Mouse (Mus musculus) spleen, postnatal 14 days (tissue): ENCODE measurements around the gene Atp6v1c2.

Experiments
- DNase-seq, 2 experiments: peaks; one replicate each; pipeline ENCODE4 v3.0.0; 2021 to 2022; ENCODE audit warnings: low spot score in 2 of 2

Atp6v1c2 gene

DNA sequence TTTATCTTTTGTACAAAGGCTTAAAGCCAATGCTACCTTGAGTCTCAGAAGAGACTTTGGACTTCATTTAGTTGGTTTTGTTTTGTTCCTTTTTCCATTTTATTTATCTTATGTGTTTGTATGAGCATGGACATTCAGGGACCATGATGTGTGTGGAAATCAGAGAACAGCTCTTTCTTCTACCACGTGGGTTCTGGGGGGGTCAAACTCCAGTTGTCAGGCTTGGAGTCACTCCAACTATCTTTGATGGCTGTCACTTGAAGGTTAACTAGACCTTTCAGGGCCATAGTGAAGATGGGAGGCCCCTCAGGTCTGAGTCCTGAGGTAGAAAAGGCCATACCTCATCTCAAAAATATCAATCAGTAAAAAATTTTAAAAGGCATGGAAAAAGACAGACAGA is 4.3 kb upstream of the Atp6v1c2 start:
- no peak for DNase-seq

DNA sequence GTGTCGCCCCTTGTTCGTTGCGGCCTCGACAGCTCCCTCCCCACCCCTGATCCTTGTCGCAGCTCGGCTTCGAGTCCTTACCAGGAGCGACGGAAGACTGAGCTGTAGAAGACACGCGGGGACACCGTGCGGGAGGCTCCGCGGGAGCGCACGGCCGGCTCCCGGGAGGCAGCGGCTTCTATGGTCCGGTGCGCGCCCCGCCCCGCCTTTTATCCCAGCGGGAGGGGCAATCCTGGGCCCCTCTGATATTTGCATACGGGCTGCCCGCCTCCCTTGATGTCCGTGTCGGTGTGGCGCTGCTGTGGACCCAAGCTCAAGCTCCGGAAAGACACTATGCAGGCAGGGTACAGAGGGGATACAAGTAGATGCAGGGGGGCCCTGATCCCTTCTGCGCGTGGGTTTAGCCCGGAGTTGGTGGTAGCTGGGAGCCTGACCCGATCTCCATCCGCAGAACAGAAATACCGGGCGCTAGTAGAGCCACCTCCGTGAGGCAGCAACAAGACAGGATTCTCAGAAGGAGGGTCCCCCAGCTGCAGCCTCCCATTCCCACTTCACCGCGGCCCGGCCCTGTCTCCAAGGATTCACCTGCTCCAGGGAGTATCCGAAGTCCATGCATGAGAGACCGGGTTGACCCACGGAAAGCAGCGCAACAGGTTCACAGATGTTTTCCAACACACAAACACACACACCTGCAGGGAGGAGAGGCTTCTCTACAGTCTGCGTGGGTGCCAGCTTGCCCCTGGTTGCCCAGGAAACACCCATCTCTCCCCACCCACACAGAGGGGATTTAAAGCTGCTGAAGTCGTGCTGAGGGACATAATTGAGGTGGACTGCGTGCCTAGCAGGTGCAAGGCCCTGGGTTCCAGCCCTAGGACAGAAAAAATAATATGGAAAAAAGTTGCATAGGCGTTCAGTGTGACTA is 4.3 kb downstream of the Atp6v1c2 start:
- DNase-seq: no peak

DNA sequence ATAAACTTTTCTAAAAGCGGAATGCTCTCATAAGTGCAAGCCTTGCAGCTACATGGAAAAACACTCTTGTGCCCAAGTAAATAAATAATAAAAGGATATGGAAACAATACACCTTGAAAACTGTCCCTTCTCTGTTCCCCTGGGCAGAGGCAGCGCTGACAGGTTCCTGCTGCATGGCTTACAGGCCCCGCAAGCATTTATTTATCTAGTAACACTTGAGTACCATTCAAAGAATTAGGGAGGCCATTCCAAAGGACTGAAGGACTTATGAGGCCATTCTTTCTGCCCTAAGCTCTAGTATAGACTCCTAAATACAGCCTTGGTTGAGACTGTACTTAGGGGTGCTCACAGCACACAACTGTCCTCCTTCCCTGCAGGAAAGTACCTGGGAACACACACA is 10.7 kb downstream of the Atp6v1c2 start:
- DNase-seq: no peak

DNA sequence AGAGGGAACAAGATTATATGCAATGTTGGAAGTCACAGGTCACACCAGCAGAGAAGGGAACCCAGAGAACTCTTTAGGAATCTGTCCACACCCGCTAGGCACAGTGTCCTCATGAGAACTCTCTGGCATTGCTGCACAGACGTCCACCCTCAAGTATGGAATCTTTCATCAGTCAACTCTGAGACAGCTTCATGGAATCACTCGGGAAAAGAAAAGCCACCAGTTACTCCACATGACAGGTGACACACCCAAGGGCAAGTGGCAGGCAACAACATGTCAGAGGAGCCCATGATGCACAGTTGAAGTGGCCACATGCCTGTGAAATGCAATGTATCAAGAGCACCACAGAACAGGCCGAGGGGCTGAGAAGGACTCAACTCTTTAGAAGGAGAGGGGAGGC is 11.2 kb downstream of the Atp6v1c2 start:
- no peak for DNase-seq

DNA sequence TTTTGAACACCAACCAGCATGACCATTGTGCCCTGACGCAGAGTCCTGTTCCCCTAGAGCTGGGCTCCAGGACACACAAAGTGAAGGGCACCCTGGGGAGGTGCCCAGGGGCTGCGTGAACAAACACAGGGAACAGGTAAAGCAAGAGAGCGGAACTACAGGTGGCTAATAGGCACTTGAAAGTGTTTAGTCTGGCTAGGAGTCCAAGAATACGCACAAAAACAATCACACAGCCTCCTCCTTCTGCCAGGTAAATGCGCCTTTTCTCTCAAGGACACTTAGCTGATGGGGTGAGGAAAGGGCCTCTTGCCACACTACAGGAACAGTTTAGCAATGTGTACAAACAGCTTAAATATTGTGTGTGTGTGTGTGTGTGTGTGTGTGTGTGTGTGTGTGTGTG is 13.1 kb downstream of the Atp6v1c2 start:
- DNase-seq: no peak

DNA sequence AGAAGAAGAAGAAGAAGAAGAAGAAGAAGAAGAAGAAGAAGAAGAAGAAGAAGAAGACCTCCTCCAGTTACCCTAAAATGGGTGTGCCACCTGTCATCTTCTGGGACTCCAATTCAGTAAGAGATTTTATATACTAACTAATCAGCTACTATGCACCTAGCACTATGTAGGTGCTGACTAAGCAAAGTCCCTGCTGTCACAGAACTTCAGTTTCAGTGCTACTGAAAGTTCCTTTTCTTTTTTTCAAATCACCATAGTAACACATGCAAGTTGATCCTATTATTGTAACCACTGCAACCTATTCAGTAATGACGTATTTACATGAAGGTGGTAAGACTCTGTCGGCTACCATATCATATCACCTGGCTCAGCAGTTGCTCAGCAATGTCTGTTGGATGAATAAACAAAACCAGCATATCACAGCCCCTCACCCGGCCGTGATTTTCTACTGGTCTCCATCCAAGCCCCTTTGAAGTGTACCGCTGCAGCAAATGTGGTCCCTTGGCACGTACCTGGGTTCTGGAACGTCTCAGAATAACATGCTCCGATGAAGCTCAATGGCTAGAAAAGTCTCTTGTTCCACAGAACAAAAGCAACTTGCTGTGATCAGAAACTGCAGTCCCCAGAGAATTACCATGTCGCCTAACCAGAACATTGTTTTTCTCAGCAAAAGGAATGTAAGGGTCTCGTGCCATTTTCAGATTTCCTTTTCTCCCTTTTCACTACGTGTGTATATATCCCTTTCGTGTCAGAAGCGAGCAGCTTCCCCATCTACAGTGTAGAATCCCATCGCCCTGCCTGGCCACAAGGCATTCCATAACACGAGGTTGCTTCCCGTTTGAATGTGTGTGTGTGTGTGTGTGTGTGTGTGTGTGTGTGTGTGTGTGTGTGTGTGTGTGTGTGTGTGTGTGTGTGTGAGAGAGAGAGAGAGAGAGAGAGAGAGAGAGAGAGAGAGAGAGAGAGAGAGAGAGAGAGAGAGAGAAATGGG is 18.0 kb downstream of the Atp6v1c2 start:
- DNase-seq: no peak

DNA sequence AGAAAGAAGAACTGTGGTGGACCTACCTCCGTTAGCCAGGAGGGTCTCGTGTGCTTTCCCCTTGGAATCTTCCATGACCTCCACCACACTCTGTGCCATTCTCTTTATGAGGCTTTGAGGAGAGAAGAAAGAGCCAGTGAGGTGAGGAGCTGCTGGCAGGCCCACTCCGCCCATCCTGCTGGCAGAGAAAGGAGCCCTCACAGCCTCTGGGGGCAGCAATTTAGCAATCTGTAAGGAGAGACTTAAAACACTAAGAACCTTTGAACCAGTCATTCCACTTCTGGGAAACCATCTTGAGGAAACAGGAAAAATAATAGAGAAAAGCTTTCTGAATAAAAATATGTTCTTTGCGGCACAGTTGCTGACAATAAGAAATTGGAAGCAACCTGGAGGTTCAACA is 20.9 kb downstream of the Atp6v1c2 start:
- no peak for DNase-seq

DNA sequence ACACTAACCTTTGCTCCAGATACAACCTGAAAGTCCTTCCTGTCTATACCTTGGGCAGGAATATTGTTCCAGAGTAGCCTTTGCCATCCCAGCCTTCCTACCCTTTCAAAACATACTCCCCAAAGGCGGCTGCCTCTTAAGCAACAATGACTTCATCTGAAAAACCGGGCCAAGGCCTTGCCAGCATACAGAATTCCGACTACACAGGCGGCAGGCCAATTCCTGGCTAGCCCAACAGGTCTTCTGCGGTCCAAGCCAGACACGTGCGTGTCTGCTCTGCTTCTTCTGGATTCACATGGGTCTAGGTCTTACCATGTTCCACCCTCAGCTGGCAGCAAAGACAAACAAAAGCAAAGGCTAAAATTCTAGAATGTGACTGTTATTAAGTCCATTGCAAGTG is 23.7 kb downstream of the Atp6v1c2 start:
- DNase-seq: no peak

DNA sequence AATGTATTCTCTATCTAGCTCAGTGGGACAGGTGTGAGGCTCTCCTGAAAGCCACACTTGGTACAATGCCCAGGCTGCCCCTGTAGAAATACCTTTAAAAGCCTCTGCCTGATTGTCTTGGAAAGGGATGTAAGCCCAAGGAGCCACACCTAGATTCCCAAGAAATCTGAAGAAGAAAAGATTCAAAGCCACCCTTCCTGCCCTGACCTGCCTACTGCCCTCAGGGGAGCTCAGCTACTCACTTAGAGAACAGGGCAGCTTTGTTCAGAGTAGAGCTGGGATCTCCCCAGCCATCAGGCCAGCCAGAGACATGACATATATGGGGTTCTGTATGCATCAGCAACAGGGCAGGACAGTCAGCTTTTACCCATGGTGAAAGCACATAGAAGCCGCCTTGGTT is 29.3 kb downstream of the Atp6v1c2 start:
- no peak for DNase-seq

DNA sequence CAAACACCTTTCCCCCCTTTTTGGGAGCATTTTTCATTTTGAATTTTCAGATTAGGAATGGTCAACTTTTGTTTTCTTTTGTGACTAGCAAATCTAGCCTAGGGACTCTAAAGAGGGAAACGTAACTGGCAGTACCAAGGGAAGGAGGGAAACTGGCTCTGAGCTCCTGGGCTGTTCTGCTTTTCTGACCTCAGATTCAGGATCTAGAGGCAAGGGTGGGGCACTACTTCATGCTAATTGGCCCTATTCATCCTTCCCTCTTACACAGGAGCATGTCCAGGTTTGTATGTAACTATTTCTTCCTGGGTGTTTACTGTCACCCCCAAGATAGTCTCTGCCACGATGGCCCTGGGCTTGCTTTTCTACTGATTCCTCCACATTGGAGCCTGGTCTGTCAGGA is 32.3 kb downstream of the Atp6v1c2 start:
- DNase-seq: no peak

DNA sequence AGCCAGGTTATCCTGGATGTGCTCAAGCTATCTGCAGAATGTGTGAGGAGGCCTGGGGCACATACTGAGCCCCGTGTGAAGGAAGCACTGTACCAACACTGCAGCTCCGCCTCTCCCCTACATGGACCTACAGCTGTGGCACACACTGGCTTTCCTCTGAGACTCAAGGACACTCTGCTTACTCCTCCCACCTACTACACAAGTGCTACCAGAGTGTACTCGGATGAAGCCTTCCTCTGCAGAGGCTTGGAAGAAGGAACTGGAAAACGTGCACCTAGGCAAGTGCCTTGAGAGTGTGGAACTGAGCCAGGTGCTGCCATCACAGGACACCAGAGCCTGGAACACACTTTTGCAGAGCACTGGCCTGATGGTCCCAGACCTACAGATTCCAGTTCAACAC is 38.6 kb downstream of the Atp6v1c2 start:
- DNase-seq: no peak

DNA sequence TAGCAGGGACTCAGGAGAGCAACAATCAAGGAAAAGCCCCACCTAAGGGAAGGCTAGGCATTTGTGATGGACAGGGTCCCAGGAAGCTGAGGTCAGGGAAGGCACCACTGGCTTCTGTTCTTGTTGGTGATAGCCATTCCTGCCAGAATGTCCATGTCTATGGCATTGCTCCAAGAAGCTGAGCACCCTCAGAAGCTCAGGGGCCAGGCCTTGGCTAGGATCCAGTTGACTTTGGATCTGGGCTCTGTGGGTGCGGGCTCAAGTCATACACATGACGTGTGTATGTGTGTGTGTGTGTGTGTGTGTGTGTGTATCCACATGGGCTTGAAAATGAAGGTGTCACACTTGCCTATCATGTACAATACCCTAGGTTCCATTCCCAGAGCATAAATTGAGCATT is 39.2 kb downstream of the Atp6v1c2 start:
- DNase-seq: no peak

DNA sequence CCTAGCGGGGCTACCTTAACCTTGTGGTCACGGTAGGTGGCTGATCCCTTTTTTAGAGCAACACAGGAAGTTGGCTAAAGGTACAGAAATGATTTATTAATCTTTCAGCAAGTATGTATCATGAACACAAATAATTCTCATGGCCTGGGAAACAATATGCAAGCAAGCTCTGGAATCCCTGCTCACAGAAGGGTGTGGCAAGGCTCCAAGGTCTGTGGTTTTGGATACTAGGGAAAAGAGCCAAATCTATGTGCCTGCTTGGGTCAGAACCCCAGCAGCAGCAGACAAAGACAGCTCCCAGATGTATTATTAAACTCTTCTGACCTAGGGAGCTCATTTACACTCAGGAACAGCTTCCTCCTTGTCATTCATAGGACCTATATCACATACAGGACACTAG is 40.1 kb downstream of the Atp6v1c2 start:
- no peak for DNase-seq

DNA sequence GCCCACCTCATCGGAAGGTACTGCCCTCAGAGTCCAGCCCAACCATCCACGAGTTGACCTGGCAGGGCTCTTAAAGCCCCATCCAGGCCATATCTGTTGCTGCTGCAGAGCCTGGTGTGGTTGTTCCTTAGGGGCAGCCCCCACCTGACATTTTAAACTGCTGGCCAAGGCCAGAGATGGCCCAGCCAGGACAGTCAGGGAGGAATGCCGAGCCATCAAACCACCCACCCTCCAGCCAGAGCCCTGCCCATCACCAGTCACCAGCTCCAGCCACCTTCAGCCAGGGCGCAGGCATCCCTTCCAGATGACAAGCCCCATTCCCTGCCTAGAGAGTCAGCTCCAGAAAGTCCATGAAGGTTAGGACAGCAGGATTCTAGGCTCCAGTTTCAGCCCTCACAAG is 40.7 kb downstream of the Atp6v1c2 start:
- DNase-seq: no peak

DNA sequence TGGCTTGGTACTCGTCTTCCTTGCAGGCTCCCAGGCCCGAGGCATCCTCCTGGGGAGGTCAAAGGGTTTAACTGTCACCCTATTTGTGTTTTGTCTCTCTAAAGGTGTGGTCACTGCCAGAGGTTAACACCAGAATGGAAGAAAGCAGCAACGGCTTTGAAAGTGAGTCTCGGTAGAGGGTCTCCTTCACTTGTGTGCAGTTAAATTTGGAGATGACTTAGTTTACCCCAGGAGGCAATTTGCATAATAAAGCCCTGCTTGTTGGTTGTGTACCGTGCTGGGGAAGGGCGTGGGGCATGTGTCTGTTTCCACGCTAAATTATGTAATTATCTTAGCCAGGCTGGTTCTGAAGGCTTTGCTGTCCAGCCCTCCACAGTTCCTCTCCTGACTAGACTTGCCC is 55.3 kb downstream of the Atp6v1c2 start:
- DNase-seq: no peak

DNA sequence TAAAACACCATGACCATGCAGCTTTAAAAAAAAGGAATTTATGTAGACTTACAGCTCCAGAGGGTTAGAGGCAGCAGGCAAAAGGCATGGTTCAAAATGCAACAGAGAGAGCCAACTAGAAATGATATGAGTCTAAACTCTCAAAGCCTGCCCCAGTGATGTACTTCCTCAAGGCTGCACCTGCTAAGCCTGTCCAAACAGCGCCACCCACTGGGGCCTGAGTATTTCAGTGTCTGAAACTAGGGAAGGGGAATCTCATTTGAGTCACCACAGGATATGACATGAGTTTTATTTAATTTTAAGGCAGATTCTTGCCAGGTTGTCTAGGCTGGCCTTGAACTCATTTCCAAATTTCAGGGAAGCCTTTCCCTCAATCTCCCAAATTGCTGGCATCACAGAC is 57.9 kb downstream of the Atp6v1c2 start:
- DNase-seq: peak; percentile 25 to 43

DNA sequence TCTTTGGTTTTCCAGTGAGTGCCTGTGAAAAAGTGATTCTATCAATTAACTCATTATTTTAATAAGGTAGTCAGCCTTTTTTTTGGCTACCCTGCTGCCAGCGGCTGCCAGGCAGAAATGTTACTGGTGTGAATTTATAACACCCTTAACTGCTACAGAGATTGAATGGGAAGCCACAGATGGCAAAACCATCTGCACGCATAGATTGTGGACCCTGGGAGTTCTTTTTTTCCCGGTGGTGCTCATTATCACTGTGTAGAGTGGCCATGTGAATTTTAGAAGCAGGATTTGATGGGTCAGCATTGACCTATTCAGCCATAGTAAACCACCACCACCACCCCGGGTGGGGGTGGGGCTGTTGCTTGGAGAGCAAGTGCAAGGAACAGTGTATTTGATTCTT is 61.8 kb downstream of the Atp6v1c2 start:
- no peak for DNase-seq

DNA sequence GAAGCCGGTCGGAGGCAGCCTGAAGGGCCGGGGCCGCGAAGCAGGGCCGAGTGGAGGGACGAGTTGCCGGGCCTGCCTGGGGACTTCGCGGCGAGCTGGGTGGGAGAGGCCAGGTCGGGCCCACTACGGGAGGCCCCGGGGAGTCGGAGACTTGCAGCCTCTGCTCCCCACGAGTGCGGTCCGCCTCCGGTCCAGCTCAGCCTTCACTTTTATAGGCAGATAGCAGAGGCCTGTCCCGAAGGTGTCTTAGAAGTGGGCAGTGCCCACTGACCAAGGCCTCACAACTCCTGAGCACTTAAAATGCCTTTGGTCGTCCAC is 62.5 kb downstream of the Atp6v1c2 start:
- no peak for DNase-seq

DNA sequence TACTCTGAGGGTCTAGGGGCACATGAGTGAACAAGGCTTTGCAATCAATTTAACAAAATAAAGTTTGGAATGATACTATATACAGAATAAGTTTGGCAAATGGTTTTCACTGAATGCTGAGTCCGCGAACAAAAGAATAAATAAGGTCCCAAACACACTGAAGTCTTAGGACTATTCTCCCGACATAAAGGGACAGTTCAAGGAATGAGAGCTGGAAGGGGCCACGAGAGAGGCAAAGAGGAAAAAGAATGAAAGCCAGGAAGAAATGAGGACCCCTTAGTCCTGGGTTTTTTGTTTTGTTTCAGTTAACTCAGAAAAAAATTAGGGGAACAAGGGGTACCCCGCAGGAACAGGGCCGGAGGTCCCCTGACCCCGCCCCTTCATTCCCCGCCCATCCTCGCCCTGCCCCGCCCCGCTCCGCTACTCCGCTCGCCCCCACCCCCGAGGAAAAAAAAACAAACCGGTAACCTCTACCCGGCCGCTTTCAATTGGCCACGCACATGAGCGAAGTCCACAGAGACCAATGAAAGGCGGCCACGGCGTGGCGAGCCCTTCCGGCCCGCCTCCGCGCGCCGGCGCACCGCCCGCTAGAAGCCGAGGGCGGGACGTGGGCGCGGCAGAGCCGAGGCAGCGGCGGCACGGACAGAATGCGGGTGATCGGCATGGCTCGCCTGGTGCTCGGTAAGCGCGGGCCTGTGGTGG is 63.0 kb downstream of the Atp6v1c2 start, which contains the start of gene Pdia6:
Gene Pdia6, plus strand, starts transcription at position 575 of the 702 bp plus-strand sequence.
- peak; percentile 83 to 88 for DNase-seq

DNA sequence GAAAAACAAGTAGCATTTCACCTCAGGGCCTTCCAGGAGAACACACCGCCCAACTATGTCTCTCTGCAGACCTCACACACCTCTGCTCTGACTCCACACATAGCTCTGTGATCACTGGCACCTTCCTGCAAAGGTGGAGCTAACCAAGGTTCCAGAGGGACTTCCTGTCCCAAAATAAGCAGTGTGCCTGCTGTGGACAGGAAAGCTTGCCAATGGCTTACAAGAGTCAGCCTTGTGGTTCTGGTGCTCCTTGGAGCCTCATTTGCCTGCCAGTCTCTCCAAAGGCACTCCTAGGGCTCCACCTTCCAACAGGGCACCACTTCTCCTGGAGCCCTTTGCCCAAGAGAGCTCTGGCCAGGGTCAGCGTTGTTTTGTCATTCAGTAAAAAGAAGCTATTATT is 64.3 kb downstream of the Atp6v1c2 start:
- DNase-seq: no peak

DNA sequence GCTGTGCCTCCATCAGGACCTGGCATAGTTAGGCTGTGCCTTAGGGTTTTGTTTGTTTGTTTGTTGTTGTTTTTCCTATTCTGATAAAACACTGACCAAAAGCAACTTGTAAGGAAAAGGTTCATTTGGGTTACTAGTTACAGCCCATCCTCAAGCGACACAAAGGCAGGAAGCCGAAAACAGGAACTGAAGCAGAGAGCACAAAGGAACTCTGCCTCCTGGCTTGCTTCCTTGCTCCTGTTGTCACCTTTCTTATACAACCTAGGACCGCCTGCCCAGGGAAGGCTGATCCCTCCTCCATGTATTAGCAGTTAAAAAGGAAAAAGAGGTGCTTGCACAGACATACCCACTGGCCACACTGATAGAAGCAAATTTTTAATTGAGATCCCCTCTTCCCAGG is 65.3 kb downstream of the Atp6v1c2 start:
- no peak for DNase-seq

DNA sequence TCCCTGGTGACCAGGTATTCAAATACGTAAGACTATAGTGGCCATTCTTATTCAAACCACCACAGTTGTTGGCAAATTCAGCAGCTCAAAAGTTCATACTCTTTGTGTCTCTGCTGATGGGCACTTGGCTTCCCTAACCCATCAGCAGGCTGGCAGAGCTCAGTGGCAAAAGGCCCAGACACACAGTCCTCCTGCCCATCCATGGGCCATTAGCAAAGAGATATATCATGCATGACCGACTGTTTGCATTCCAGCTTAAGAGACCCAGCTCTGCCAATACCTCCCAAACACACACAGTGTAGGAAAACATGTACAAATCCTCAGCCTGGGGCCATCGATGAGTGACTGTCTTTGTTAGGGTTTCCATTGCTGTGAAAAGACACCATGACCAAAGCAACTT is 68.2 kb downstream of the Atp6v1c2 start:
- DNase-seq: no peak
